Mouse (Mus musculus) thymus, adult 2 months (tissue): ENCODE measurements around the gene Rps6kl1.

Experiments
- CTCF ChIP-seq: fragments of 200-500 bp; IDR thresholded peaks from 2 replicates; pipeline ENCODE4 v1.5.1; 2012; ENCODE audit warnings: mild to moderate bottlenecking, control low read depth, low read length, moderate library complexity, borderline replicate concordance; ENCODE audit not compliant: control insufficient read depth, poor library complexity, insufficient read depth; ENCODE audit errors: extremely low read depth
- POLR2A ChIP-seq: fragments of 200-500 bp; IDR thresholded peaks from 2 replicates; pipeline ENCODE4 v1.6.1; 2012; ENCODE audit warnings: mild to moderate bottlenecking, low read length, control low read depth, moderate library complexity; ENCODE audit not compliant: control insufficient read depth, poor library complexity, insufficient read depth; ENCODE audit errors: extremely low read depth

GRCm38 (mm10) chr12:85186361-85186760 lies 35.3 kb upstream of the Rps6kl1 start:
- TF ChIP-seq POLR2A (no peak), CTCF (no peak)
